Mouse (Mus musculus) CD4-positive, CD25-positive, alpha-beta regulatory T cell, adult 2 months (primary cell): ENCODE measurements around the gene Oxct2a.
"Not testable (repeated sequence)": the region's sequence is repeated elsewhere in the genome, so short reads cannot be mapped to it uniquely, and the experiment has no call there.

Experiments
- DNase-seq: peaks from one replicate; pipeline ENCODE4 v3.0.0-alpha.2; 2012; ENCODE audit warnings: low read depth, low spot score

The Oxct2a gene

DNA sequence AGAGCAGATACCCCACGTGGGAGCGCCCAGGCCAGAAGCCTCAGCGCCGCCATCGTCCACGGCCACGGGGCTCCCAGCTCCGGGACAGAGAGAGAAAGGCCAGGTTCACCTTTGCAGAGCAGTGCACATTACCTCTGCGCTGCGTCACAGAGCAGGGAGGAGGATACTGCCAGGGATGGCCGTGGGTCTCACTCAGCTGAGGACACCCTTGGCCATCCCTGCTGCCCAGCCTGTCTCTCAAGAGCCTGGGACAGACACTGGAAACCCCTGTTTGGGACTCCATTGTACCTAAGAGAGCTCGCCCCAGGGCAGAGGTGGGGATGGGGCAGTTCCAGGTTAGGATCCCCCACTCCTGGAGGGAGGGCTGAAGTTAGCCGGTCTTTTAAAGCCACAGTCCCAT lies at the start of gene Oxct2a:
Oxct2a (minus strand) TSS at position 101 of the 400 bp plus-strand sequence.
- DNase-seq: no peak

DNA sequence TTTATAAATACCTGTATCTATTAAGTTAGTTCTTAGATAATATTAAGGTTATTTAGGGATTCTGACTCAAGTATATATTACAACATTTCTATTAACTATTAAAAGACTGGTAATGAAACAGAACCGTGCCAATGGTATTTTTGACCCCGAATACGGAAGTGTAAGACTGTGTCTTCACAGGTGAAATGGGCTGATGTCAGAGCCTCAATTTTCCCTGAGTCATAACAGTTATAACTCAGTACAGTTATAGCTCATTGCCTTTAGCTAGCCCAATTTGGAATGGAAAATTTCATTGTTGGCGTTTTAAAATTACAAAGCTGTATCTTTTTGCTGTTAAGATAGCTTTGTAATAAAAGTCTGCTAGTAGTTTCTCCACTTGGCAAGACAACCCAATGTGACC lies 40.1 kb upstream of the Oxct2a start:
- DNase-seq: no peak

DNA sequence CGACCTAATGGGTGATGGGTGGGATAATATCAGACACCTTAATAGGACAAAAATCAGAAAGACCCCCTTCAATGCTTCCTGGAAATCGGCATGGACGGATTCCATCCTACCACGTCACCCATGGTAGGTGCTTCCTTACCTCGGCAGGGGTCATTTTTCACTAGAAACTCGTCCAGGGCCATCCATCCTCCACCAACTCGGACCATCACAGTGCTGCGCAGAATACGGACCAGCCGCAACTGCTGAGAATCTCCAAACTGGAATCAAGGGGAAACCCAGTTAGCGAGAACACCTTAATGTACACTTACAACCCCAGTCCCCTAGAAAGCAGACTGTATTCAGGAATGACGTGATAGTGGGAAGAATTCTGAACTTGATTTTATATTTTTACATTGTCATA lies 37.3 kb upstream of the Oxct2a start:
- no peak for DNase-seq

DNA sequence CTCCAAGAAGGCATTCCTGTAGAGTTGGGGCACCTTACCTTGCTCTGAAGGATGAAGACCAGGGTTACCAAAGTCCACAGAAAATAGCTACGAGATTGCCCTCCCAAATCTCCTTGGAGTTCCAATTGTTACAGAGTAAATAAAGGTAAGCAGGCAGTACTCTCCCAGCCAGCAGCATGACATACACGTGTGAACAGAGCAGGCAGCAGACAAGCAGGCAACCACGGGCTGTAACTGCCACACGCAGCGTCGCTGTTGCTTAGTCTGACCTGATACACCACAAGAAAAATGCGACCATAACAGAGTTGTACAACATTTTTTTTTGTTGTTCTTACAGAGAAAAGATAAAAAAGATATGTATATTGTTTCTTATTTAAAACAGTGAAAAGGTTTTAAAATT lies 35.2 kb upstream of the Oxct2a start:
- no peak for DNase-seq

DNA sequence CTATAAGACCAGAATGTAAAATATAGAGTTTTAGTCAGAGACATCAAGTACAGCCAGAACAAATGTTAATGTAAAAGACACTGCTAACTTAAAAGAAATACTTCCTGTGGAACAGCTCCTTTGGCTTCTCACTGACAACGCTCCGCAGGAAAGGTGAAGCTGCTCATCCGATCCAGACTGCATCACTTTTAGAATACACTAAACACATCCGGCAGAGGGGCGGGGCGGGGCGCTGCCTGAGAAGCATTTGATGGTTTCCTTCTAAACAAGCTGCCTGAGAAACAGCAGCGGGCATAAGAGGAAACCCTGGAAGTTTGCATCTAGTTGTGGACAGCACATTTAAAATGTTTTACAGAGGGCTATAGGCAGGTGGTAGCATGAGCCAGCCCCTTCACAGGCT lies 32.5 kb upstream of the Oxct2a start:
- no peak for DNase-seq

DNA sequence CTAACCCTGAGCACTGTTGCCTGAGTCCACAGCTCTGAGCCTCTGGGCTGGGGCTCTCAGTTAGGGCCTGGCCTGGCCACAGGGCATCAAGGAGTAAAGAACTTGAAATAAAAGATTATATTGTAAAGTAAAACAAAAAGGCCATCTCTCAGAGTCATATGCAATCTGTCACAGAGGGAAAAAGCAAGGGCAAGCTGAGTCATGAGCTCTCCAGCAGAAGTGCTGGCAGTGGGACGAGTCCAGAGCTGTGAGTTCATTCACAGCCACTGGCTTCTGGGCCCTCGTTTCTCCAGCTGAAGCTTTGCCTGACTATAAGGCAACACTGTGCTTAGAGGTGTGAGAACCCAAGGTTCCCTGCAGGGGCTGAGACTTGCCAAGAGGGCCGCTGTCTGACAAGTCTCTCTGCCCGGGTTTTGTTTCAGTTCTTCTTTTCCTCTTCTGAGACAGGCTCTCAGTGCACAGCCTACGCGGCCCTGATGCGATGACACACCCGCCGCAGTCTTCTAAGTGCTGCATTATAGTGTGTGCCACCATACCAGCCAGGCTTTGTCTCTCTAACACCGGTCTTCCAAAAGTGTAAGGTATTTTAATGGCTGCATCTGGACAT lies 29.9 kb upstream of the Oxct2a start:
- no peak for DNase-seq

DNA sequence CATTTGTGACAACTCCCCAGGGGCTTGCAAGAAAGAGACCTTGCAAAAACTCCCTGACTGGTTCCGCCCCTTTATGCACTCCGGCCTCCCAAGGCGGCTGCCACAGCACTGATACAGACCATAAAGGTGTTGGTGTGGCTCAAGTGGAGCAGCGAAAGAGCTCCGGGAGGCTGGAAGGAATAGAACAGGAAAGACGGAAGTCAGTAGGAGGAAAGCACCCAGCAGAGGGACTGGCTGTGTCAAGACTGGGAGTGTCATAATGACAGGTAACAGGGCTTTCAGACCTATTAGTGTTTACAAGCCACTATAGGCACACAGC lies 20.0 kb upstream of the Oxct2a start:
- no peak for DNase-seq

DNA sequence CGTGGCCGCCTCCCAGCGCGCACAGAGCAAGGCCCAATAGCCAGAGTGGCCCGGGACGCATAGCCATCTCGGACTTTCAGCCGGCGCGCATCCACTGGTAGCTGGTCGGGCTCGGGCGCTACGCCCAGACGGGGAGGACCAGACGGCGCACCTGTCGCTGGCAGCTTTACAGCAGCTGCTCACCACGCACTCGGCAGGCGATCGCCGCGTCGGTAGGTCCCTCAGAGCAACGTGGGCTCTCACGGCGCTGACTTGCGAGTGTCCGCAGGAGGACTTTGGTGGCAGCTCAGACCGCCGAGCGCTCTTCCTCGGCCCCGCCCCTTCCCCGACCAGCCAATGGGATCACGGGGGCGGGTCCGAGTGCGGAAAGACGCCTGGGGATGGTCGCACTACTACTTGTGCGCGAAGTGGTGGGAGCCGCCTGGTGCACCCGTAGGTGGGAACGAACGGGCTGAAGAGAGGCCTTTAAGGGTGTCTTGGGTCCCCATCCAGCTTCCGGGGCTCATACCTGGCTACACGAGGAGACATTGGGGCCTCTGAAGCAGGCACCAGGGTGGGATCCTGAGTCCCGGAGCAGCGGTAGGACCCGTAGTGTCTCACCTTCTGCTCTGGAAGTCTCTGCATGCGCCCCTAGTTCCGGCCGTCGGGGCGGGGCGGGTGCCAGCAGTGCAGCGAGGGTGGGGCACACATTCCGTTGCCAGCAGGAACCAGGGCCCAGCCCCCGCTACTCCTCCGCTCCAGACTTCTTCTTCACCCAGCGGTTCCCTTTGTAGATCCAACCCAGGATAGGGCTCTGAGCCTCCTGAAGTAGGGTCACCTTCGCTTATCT lies 19.4 kb upstream of the Oxct2a start, which contains the start of gene Bmp8a:
Bmp8a (minus strand) TSS at position 611 of the 829 bp plus-strand sequence.
- DNase-seq: peak; percentile 71

DNA sequence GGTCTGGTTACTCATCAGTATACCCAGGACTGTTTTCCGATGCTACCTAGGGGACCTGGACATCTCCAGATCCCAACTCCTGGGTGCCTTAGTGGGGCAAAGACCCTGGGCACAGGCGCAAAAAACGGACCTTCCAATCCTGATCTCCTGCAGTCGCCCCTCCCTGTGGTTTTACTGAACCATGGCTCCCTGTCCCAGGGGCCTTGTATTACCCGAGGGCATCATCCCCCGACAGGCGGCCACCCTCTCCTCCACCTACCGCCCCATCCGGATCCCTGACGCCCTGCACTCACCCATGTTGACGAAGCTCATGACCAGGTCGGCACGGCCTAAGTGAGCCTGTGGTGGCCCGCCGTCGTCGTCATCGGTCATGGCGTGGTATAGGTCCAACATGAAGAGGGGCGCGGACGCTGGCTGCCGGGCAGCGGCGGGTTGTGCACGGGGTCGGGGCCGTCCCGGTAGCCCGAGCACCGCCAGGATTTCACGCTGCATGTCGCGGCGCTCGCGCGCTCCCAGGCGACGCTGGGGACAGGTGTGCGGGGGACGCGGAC lies 18.7 kb upstream of the Oxct2a start:
- no peak for DNase-seq

DNA sequence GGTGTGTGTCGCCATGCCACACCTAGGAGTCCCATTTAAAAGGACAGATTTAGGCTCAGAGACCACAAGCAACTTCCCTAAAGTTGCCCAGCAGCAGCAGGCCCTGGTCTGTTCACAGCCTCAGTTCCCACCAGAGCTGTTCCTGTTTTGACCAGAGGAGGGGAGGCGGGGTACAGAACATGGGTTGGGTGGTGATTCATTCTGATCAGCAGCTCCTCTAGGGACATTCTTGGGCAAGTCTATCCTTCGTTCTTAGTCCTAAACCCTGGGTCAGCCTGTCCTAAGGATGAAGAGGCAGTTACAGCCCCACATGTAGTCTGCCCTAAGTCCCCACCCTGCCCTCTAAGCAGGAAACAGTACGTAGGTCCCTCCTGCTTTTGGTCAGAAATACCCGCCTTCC lies 16.8 kb upstream of the Oxct2a start:
- DNase-seq: no peak

DNA sequence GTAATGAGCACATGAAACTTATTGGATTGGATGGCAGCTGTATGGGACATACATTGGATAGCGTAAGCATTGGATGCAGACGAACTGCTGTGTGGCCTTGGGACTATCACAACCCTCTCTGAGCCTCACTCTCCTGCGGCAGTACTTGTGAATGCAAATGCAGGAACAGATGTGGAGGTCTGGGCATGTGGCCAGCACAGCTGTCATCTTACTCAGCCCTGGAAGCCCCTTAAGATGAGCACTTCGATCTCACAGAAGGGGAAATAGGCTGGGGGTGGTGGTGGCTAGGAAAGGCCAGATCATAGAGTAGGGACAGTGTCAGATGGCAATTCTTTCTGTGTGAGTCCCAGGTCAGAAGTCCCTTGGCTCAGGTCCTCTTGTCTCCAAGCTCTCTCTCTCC lies 14.3 kb upstream of the Oxct2a start:
- no peak for DNase-seq

DNA sequence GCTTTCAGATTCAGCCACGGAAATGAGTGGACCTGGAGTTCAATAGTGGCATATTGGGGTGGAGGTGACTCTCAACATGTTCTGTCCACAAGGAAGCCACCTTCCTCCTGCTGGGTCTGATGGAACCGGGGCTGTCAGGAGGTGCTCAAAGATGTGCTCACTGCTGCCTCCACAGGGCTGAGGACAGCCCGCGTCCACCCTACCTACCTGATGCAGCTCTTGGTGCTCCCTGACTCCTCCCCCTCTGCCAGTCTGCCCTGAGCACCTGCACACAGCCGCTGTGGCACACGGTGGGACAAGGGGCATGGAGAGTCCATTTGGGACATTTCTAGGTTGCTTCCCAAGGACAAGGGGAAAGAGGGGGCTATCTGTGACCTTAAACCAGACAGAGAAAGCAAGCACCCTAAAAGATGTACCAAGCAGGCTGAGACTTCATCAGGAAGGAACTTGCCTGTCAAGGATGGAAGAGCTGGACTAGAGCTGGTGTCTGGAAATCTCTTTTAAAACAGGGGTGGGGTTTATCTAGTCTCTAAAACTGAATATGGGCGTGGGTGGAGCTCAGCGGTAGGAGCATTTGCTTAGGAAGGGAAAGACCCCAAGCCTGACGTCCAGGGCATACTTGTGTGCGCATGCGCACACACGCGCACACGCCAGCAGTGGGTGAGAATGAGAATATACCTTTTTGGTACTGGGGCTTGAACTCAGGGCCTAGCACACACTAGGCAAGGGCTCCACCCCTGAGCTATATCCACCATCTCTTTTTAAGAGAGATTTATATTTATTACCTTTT lies 12.6 kb upstream of the Oxct2a start:
- no peak for DNase-seq

DNA sequence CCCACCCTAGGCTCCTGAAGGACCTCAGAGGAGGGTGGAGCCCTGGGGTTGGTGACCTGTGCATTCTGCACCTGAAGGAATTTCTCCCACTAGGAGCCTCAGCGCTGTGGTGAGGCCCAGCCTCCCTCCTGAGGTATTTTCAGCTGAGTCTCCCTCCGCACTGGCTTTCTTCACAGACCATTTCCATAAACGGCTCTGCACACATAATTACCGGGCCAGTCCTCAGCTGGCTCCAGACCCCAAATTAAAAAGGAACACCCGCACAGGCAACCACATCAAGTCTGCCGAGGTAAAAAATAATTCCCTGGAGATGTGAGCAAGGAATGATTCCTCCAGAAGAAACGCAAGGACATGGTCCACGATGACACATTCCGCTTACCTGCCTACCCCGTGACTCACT lies 11.8 kb upstream of the Oxct2a start:
- DNase-seq: not testable (repeated sequence)

DNA sequence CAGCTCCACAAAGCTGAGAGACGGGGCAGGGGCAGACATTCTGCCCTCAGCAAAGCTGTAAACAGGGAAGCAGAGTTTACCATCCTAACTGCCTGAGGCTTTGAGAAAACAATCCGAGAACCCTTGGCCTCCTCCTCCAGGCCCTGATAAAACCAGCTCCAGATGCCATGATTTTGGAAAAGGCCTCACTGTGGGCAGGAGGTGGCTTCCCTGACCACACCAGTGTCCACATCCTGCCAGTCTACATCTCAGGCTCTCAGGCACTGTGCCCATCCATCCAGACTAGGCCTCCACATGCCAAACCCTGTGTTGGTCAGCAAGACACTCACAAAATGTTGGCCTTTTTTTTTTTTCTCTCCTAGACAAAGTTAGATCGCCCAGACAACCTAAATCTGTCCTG lies 10.7 kb upstream of the Oxct2a start:
- no peak for DNase-seq

DNA sequence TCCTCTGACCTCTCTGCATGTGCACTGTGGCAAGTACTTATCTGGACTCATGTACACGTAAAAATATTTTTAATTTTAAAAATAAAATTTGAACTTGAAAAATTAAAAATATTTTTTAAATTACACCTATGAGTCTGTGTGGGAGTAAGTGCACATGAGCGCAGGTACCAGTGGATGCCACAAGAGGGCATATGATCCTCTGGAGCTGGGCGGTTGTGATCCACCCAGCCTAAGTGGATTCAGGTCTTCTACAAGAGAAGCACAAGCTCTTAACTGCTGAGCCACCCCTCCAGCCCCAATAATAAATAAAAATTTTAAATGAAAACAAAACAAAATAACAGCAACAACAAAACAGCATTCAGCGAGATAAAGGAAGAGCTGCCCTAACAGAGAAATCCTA lies 9.7 kb upstream of the Oxct2a start:
- no peak for DNase-seq

DNA sequence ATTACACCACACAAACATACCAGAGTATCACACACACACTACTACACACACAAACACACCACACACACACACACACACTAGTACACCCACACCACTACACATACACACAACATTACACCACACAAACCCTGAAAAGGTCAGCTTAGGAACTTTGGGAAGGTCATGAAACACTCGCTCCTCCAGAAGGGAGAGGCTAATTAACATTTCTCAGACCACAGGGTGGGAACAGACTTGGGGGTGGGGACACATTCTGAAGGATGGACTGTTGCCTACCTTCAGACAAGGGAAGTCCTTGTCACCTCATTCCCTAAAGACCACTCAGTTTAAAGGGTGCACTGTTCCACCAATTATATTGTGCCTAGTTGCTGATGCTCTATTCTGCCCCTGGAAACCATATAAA lies 8.5 kb upstream of the Oxct2a start:
- not testable (repeated sequence) for DNase-seq

DNA sequence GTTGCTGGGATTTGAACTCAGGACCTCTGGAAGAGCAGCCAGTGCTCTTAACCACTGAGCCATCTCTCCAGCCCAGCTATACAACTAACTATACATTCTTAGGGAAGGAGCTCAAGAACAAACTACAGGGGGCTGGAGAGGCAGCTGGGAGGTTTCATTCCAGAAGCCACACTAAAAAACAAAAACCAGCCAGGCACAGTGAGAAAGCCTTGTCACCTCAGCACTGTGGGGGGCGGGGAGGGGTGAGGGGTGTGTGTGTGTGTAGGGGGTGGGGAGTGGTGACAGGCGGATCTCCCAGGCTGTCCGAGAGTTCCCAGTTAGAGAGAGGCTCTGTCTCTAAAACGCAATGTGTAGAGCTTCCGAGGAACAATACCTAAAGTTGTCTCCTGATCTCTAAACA lies 7.9 kb upstream of the Oxct2a start:
- no peak for DNase-seq

DNA sequence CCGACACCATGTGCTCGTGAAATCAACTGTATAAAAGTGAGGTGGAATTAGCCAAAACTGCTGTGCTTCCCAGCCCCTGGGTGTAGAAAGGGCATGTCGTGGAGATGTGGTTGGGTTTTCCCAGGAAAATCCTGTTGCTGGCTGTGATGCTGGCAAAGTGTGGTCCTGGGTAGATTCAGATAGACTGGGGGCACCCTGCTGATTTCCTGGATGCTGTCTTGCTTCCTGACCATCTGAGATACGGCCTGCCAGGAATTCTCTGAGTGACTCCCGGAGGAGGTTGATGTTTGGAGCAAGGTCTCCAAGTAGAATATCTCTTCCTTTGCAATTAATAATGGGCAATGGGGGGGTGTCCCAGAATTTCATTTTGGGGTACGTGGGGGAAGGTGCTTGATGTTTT lies 5.5 kb upstream of the Oxct2a start:
- no peak for DNase-seq

DNA sequence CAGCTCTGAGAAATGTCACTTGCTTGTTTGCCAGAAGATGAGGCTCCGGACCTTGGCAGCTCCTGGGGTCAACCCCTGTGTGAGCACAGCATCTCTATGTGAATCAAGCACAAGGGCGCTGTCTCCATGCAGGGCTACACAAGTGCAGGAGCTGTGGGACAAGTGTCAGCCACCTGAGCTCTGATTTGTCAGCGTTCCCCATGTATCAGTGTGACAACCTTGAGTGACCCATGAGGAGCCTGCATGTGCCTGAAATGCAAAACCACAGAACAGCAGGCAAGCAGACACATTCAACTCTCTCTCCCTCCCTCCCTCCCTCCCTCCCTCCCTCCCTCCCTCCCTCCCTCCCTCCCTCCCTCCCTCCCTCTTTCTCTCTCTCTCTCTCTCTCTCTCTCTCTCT lies 4.2 kb upstream of the Oxct2a start:
- DNase-seq: no peak

DNA sequence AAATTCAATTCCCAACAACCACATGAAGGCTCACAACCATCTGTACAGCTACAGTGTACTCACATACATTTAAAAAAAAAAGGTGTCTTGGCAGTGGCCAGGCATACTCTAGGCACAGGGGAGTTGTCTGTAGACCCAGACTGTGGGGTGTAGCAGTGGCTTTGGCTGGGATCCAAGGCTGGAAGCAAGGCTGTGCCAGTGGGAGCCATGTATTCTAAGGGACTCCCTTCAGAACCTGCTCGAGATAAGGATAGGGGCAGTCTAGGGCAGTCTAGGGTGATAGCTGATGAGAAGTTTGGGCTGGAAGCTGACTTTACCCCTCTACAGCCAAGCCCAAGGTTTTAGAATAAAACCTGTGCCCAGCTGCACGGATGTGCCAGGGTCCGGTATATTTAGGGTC lies 2.7 kb upstream of the Oxct2a start:
- no peak for DNase-seq

DNA sequence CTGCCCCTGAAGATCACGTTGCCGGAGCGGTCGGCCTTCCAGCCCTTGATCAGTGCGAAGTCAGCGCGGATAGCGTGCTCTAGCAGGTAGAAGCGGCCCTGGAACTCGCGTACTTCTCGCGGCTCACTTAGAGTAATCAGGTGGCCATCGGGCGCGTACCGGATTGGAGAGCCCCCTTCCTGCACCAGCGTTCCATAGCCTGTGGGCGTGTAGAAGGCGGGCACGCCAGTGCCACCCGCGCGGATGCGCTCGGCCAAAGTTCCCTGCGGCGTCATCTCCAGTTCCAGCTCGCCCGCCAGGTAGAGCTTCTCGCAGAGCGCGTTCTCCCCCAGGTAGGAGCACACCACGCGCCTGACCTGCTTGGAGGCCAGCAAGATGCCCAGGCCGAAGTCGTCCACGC lies 524 bp downstream of the Oxct2a start:
- DNase-seq: not testable (repeated sequence)

DNA sequence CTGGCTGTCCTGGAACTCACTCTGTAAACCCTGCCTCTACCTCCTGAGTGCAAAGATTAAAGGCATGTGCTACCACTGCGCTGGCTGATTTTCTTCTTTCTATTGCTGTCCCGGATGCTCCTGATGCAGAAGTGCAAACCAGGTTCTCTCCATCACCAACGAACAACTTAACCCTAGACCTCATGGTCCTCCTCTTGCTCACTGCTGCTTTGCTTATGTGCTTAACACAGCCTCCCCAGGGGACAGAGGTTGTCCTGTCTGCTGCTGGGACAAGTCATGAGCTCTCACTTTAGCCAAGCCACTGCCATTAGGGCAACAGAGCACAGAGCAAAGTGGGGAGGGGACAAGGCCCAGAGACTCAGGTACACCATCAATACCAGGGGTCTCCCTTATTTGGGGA lies 8.9 kb downstream of the Oxct2a start:
- DNase-seq: no peak
